Mouse (Mus musculus) cerebellum, adult 18-20 months (tissue): ENCODE data around the gene BC005537.
A peak's percentile ranks its signal among the peaks of the same experiment; 100 is the strongest.

Experiments used
- DNase-seq, 2 experiments: peaks; one replicate each; pipeline ENCODE4 v3.0.0; 2021

The BC005537 gene

DNA sequence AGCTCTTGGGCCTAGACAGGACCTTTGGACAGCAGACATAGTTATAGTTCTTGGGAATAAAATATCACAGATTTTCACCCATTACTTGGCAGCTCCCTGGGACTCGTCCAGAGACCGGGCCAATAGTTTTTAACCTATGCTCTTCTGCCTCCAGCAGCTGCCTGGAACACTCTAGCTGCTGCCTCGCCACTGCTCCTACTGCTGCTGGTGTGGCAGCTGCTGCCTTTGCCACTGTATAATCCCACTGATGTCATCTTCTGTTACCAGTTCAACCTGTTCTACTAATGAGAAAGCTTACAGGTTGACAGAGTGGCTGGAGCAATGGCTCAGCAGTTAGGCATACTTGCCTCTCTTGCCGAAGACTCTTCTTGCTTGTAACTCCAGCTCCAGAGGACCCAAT is 47.9 kb downstream of the BC005537 start:
- DNase-seq: no peak

DNA sequence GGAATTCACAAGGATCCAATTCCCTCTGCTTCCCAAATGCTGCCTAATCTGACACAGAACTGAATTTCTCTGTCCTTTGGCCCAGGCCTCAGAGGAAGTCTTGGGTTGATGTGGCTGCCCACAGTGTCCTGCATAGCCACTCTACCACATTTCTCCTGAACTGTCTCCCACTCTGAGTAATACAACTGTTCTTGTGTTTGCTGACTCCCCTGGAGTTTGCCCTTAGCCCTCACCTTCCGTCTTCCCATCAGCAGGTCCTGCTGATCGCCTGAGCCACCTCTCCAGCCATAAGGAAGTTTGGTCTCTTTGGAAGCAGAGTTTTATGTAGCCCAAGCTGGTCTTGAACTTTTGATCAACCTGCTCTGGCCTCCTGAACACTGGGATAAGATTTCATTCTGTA is 50.5 kb downstream of the BC005537 start:
- no peak for DNase-seq

DNA sequence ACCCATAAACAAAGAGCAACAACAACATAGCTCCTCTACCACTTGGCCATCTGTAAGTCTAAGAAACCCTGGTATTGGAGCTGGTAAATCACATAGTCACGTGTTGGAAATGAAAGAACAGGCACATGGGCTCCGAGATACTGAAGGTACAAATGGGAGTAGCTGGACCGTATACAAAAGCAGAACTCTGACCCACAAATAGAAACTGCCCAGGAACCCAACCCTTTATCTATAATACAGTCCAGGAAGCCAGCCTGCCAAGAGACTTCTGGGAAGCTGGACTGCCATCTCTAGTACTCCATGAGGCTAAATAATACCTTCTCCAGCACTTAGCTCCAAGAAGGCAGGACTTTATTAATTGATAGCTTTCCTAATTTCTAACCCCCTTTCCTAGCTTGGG is 51.1 kb downstream of the BC005537 start:
- no peak for DNase-seq

DNA sequence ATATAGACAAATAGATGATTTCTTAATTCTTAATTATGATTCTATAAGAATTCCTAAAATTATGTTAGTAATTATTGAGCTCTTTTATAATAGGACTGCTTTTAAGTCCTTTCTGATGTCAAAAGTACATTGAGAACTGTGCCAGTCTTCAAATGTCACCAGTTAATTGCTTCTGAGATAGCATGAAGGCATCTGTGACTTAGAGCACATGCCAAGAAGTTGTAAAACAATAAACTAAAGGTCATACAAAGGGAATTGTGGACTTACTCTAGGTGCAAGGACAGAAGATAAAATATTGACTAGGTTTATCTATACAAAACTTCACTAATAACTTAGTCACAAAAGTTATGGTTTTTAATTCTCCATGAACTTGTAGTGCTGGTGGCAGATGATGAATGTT is 57.7 kb downstream of the BC005537 start:
- no peak for DNase-seq

DNA sequence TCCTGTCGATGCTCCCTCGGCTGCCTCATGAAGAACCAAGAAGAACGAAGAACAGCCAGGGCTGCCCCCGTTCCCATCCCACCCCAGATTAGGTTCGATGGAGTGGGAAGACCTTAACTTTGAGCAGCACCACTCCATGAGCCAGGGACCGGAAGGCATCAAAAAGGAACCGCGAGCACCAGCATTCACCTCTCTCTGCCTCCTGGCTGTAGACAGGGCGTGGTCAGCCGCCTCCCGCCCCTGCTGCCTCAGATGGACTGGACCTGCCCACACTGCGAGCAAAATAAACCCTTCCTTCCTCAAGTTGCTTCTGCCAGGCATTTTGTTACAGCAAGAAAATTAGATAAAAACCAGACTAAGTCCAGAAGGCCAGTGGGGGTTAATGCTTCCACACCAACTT is 59.6 kb downstream of the BC005537 start:
- DNase-seq: no peak

DNA sequence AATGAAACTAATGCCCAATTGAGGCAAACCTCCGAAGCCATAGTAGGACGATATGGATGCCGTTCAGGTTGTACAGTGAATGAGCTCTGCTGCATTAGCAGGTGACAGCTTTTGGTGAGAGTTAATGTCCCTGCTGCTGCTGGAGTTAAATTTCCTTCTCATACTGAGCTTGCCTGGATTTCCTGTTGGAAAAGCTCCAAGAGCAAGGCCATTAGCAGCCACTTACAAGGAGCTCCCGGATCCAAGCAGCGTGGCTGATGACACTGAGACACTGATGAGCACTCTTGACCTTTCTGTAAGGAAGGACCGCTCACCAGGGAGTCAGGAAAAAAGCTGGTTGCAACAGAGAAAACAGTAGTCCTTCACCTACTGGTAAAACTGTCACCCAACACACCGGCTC is 60.6 kb downstream of the BC005537 start:
- no peak for DNase-seq

DNA sequence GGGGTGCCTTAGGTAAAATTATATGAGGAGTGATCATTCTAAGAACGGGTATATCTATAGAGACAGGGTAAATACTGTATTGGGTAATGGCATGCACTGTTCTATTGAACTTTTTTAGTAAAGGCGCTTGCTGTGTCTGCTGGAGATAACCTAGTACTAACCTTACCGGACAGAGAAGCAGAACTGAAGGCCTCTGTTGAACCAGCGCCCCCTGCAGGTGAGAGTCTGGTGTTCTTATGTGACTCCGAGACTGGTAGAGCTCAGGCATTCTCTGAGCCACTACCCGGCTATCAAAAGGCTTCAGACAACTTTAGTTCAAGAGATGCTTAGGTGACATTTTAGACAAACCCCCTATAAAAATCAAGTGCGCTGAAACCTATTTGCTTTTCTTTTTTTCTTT is 61.1 kb downstream of the BC005537 start:
- peak; percentile 69 to 72 for DNase-seq
